Mouse (Mus musculus): ENCODE measurements at regions not wholly inside any gene's neighbourhood (a gene's known extent, or its start where the extent isn't known, plus 50 kb on each side); places are given as distances from the start of the nearest gene placed in this dataset.

DNA sequence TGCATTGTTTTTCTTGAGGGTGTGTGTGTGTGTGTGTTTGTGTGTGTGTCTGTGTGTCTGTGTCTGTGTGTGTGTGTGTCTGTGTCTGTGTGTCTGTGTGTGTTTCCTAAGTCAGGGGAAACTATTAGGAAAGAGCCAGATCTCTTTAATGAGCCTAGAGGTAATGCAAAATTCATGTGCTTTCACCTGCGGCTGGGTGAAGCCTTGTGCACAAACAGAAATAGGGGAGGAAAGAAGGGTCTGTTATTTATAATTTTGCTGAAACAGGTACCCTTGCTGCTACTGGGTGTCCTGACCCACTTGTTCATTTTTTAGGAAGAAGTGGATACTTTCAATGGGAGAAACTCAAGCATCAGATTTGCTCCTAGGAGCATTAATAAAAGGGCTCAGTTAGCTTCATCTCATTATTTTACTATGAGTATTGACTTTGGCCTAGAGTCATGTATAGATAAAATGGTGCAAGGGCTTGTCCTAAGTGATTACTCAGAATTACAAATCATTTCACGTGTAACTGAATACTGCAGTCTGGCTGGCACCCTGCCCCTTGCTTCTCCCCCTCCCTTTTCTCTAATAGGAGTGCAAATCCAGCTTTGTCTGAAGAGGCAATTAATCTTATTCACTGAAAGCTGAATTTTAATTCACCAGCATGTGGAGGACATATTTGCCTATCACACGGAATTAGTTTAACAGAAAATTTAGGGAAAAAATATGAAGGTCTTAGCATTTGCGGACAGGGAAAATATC lies 401.7 kb upstream of the Dph6 start:
- Histone ChIP-seq H3K4me1 (replicated peaks; ENCODE audit: insufficient read depth, low read length) (no peaks in the 10 kb centered on the region), H3K9ac (ENCODE audit: low read depth, low read length) (no peak overlapping the region), H3K9me3 (replicated peaks; ENCODE audit: low read length) (no peaks in the 10 kb centered on the region), H3K4me2 (ENCODE audit: low read length) (no peak overlapping the region), H3K4me3 (replicated peaks; ENCODE audit: low read depth, low read length) (no peak overlapping the region), H3K27ac (no peak overlapping the region), H3K36me3 (ENCODE audit: insufficient read depth, low read length) (no peaks in the 10 kb centered on the region), H3K27me3 (ENCODE audit: insufficient read depth, low read length) (no peaks in the 10 kb centered on the region)
- WGBS, result 39% methylated on average over 4 of the region's 4 CpGs
- TF ChIP-seq CTCF (IDR thresholded peaks at IDR 0.05; ENCODE audit: low read depth), result no peak
- DNase-seq (ENCODE audit: low spot score) (peak; percentile 12), ATAC-seq (replicated peaks; ENCODE audit: low FRiP score, low read depth) (no peak)

- no peaks in the 10 kb centered on the region for H3K27me3 ChIP-seq (ENCODE audit: insufficient read depth, low read length)
- no peaks in the 10 kb centered on the region for H3K36me3 ChIP-seq (ENCODE audit: insufficient read depth, low read length)
- no peak overlapping the region for H3K4me2 ChIP-seq (ENCODE audit: low read length)
- no peaks in the 10 kb centered on the region for H3K9me3 ChIP-seq (replicated peaks; ENCODE audit: low read length)
- no peak overlapping the region for H3K27ac ChIP-seq
- H3K9ac ChIP-seq (ENCODE audit: low read depth, low read length), result no peak overlapping the region
- no peak for ATAC-seq (replicated peaks; ENCODE audit: low FRiP score, low read depth)
- no peak for TF ChIP-seq CTCF (IDR thresholded peaks at IDR 0.05; ENCODE audit: low read depth)
- no peak overlapping the region for H3K4me3 ChIP-seq (replicated peaks; ENCODE audit: low read depth, low read length)
- no peaks in the 10 kb centered on the region for H3K4me1 ChIP-seq (replicated peaks; ENCODE audit: insufficient read depth, low read length)
- 51% methylated on average over 2 of the region's 2 CpGs for WGBS
- no peak for DNase-seq (ENCODE audit: low spot score)
These were observed 402.4 kb upstream of the Dph6 start for GRCm38 (mm10) chr2:115057200-115057599.

DNA sequence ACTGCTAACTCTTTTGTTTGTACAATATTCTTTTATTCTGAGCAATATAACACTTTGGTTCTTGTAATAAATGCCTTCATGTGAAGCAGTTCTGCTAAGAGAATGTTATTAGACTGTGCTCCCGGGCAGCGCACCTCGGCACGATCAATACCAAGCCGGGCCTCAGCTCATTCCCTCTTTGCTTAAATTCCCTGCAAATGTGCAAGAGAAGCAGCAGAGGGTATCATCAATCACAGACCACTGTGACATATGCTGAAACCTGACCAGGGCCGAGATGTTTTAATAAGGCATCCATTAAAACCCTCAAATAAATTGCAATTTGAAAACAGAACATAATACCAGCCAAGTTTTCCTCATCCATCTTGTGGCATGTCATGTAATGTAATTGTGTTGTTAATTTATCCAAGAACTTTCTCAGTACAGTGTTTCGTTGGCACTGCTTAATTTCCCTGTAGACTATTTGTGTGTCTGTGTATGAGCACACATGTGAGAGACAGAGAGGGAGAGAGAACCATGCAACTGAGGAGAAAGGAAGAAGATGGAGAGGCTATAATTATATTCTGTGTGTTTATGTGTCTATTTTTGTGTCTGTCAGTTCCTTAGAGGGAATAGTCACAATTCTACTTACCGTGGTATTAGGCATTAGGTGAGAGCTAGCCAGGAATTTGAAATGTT lies 412.9 kb upstream of the Dph6 start:
- ATAC-seq (replicated peaks; ENCODE audit: low FRiP score, low read depth) (no peak), DNase-seq (ENCODE audit: low spot score) (peak; percentile 39)
- Histone ChIP-seq H3K9me3 (replicated peaks; ENCODE audit: low read length) (no peaks in the 10 kb centered on the region), H3K4me1 (replicated peaks; ENCODE audit: insufficient read depth, low read length) (no peaks in the 10 kb centered on the region), H3K4me3 (replicated peaks; ENCODE audit: low read depth, low read length) (no peak overlapping the region), H3K4me2 (ENCODE audit: low read length) (no peak overlapping the region), H3K27me3 (ENCODE audit: insufficient read depth, low read length) (no peaks in the 10 kb centered on the region), H3K9ac (ENCODE audit: low read depth, low read length) (no peak overlapping the region), H3K36me3 (ENCODE audit: insufficient read depth, low read length) (no peaks in the 10 kb centered on the region), H3K27ac (no peak overlapping the region)
- WGBS, result 25% methylated on average over 8 of the region's 8 CpGs
- no peak for TF ChIP-seq CTCF (IDR thresholded peaks at IDR 0.05; ENCODE audit: low read depth)

GRCm38 (mm10) chr2:115069704-115070103 lies 414.9 kb upstream of the Dph6 start:
- DNase-seq (ENCODE audit: low spot score), result no peak
- WGBS, result 69% methylated on average over 4 of the region's 4 CpGs
- Histone ChIP-seq H3K9me3 (replicated peaks; ENCODE audit: low read length) (no peaks in the 10 kb centered on the region), H3K27me3 (ENCODE audit: insufficient read depth, low read length) (no peaks in the 10 kb centered on the region), H3K9ac (ENCODE audit: low read depth, low read length) (no peak overlapping the region), H3K36me3 (ENCODE audit: insufficient read depth, low read length) (no peaks in the 10 kb centered on the region), H3K27ac (no peak overlapping the region), H3K4me1 (replicated peaks; ENCODE audit: insufficient read depth, low read length) (no peaks in the 10 kb centered on the region), H3K4me3 (replicated peaks; ENCODE audit: low read depth, low read length) (no peak overlapping the region), H3K4me2 (ENCODE audit: low read length) (no peak overlapping the region)
- ATAC-seq (replicated peaks; ENCODE audit: low FRiP score, low read depth), result no peak
- no peak for TF ChIP-seq CTCF (IDR thresholded peaks at IDR 0.05; ENCODE audit: low read depth)

- WGBS, result 81% methylated on average over 6 of the region's 6 CpGs
- no peak for TF ChIP-seq CTCF (IDR thresholded peaks at IDR 0.05; ENCODE audit: low read depth)
These were observed 415.4 kb upstream of the Dph6 start for GRCm38 (mm10) chr2:115070123-115070522.

GRCm38 (mm10) chr2:115070666-115071065 lies 415.9 kb upstream of the Dph6 start:
- no peaks in the 10 kb centered on the region for H3K4me1 ChIP-seq (replicated peaks; ENCODE audit: insufficient read depth, low read length)
- DNase-seq (ENCODE audit: low spot score) (no peak), ATAC-seq (replicated peaks; ENCODE audit: low FRiP score, low read depth) (no peak)
- H3K27me3 ChIP-seq (ENCODE audit: insufficient read depth, low read length), result no peaks in the 10 kb centered on the region
- no peaks in the 10 kb centered on the region for H3K36me3 ChIP-seq (ENCODE audit: insufficient read depth, low read length)
- H3K9ac ChIP-seq (ENCODE audit: low read depth, low read length), result no peak overlapping the region
- H3K4me3 ChIP-seq (replicated peaks; ENCODE audit: low read depth, low read length), result no peak overlapping the region
- H3K9me3 ChIP-seq (replicated peaks; ENCODE audit: low read length), result no peaks in the 10 kb centered on the region
- WGBS, result 57% methylated on average over 3 of the region's 3 CpGs
- TF ChIP-seq CTCF (IDR thresholded peaks at IDR 0.05; ENCODE audit: low read depth), result no peak
- H3K4me2 ChIP-seq (ENCODE audit: low read length), result no peak overlapping the region
- H3K27ac ChIP-seq, result no peak overlapping the region

More at GRCm38 (mm10) chr2:115070123-115070522, 415.4 kb upstream of the Dph6 start:
- Histone ChIP-seq H3K9ac (ENCODE audit: low read depth, low read length) (no peak overlapping the region), H3K4me2 (ENCODE audit: low read length) (no peak overlapping the region), H3K4me3 (replicated peaks; ENCODE audit: low read depth, low read length) (no peak overlapping the region), H3K27me3 (ENCODE audit: insufficient read depth, low read length) (no peaks in the 10 kb centered on the region), H3K36me3 (ENCODE audit: insufficient read depth, low read length) (no peaks in the 10 kb centered on the region), H3K9me3 (replicated peaks; ENCODE audit: low read length) (no peaks in the 10 kb centered on the region), H3K27ac (no peak overlapping the region), H3K4me1 (replicated peaks; ENCODE audit: insufficient read depth, low read length) (no peaks in the 10 kb centered on the region)
- DNase-seq (ENCODE audit: low spot score) (no peak), ATAC-seq (replicated peaks; ENCODE audit: low FRiP score, low read depth) (no peak)
